Mouse (Mus musculus): ENCODE results near the gene Spag16.

The Spag16 gene

DNA sequence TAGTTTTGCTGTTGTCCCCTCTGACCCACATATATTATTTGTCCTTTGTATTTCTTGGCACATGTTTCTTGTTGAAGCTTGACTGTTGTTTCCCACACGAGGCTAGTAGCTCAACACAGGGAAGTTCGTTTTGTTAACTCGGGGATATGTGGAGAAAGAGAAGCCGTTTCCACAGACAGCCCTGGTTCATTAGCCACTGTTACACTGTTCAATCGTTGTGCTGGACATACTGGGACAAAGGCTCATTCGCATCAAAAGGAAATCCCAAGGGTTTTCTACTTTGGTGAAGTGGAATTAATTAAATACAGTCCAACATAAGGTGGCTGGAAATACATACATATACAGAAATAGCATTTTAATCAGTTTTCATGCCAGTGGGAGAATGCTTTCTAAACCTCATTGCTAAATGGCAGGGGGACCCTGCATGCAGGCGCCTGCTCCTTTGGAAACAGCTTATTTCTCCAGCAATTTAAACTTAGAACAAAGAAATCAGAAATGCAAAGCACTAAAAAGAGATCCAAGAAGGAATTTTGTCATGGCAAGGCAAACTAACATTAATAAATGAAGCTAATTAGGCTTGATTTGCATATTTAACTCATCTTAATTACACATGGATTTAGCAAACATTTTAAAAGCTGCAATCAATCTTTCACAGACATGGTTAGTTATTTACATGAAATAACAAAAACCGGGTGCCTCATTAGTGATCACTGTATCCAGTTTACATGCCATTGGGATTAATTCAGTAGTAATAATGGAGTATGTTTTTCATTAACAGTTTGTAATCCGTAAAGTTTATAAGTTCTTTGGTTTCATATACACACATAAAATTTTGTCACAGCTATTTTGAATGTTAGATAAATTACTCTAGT is 615.7 kb downstream of the Spag16 start:
- no peak for DNase-seq (ENCODE audit: low read depth)

DNA sequence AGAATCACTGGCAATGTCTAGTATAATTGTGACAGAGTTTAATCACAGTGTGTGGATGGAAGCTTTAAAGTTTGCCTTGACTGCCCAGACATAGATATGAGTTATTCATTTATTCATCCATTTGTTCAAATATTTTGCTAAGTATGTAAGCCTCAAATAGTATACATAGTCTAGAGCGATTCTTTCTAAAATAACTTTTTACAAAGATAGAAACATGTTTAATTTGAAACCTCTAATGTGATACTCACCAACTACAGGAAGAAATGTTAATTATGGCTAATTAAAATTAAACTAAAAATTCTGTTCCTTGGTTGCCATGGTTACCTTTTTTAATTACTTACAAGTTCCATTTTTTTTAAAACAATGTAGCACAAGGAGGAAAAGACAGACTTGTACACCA is 653.1 kb downstream of the Spag16 start:
- no peak for DNase-seq (ENCODE audit: low read depth)

DNA sequence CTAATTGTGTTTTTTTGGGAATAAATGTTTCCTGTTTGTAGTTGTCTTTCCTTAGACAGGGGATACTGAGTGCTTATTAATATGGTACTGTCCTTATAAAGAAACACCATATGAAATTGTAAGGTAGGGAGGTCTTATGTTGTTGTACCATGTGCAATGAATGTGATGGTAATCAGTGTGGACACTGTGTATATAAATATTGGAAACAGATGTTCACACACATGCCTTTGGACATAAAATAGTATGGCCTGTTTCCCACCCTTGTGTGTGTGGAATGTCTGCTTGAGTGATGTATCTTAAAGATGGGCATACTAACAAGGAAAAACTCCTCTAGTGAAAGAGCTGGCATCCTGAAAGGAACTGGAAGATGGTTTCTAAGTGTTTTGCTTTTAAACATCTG is 692.1 kb downstream of the Spag16 start:
- DNase-seq (ENCODE audit: low read depth) = no peak

DNA sequence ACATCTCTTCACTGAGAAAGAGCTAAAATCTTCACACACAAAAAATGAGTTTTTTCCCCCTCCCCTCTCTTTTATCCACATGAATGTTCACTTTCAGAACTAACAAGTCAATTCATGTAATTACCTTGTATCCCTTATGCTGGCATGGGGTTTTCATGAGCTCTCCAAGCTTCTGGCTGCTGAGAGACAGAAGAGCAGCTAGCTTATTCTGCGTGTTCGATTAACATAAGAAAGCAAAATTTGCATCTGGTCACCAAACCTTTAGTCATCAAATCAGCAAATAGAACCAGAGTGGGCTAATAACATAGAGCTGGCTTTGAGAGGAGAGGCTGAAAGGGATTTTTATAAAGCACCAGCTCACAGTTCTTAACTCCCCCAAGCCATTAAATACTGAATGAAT is 700.4 kb downstream of the Spag16 start:
- DNase-seq (ENCODE audit: low read depth) = no peak

DNA sequence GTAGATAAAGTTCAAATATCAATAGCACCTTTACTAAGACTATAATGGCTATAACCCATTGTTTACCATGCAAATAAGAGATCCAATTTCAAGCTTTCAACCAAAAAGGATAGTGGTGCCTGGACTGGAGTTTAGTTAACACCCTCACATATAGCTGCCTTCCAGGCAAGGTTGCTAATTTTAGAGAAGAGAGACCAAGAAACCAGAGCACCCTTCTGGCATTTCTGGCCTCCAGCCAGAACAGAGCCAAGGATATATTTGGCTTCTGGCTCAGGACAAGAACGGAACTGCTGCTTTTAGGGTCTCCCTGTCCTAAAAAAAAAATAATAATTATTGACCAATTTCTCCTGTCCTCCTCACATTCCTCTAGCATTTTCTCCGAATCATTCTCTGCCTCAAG is 703.0 kb downstream of the Spag16 start:
- no peak for DNase-seq (ENCODE audit: low read depth)

DNA sequence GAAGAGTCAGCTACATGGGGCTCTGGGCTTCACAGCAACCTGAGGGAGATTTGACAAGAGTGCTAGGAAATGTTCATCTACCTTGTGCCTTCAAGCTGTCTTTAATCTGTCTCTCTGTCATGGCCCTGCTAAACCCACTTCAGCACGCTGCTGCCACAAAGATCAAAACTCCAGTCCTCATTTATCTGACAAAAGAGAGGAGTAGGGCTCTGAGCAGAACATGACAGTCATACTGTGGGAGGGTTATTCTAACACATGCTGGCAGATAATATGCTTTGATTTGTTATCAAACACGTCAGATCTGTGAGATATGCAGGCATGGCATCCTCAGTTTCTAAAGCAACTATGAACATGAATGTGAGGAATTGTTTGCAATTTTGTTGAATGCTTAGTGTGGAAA is 725.1 kb downstream of the Spag16 start:
- no peak for DNase-seq (ENCODE audit: low read depth)

DNA sequence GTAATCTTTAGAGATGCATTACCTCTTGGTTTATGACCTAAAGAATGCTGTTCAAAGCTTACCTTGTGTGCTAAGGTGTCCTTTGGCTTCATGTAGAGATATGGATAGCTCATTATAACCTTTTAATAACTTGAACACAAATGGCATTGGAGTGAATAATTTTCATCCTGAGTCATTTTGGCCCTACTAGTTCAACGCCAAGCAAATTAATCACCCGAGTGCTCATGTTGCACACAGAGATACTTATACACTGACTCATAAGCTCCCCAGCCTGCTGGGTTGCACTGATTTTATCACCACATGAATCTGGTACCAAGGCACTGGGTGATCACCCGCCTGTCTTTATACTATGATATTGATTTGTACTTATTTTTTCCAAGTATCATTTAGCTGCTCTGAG is 795.0 kb downstream of the Spag16 start:
- no peak for DNase-seq (ENCODE audit: low read depth)

DNA sequence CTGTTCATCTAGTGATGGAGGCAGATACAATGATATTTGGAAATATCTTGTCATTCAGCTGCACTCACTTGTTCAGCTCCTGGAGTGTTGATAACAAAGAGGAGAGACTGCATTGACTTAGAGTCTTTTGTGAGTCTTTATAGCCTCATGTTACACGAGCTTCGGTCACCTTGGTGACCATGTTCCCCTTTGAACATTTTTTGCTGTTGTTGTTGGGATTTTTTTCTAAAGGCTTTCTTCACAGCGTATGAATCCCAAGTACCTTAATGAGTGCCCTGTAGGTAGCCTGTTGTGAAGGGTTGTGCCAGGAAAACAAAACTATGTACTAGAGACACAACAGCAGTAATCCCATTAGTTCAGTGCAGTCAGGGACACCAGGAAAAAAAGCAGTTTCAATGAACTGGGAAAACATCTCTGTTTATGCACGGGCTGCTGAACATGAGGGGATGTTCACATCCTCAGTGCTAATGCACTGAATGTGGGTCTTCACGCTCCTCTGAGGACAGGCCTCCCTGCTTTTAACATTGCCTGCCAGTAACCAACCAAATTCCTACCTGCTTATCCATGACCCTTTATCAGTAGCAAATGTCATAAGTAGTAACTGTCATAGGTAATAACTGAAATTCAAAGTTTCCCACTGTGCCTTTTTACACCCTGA is 798.2 kb downstream of the Spag16 start:
- DNase-seq (ENCODE audit: low read depth) = no peak

DNA sequence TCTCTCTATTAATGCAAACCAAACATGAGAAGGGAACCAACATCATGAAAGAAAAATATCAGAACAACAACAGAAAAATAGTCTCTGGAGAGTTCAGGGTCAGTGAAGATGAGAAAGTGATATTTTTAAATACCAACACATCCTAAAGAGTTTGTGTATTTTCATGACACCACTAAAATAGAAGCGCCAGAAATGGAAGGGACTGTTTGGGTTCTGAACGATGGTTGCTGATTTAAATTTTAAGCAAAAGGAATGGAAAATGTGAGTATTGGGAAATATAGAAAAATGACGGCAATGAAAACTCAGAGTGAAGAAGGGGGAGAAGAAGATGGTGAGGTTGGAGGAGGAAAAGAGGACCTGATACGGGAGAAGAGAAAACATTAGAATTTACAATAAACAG is 825.9 kb downstream of the Spag16 start:
- no peak for DNase-seq (ENCODE audit: low read depth)

DNA sequence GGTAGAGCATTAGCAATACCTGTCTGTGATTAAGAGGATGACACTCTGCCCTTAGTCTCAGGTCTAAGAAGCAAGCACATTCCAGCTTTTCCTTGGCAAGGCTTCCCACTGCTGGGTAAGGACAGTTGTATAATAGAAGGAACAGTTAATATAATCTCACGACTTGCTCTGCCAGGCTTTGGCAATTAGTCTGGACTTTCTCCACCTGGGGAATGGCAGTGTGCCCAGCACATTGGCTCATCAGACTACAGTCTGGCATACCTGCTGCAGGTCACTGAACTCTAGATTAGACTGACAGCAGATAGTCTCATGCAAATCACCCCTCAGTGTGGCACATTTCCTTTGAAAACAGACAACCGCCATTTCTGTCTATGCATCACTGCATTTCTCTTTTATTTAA is 865.8 kb downstream of the Spag16 start:
- no peak for DNase-seq (ENCODE audit: low read depth)

DNA sequence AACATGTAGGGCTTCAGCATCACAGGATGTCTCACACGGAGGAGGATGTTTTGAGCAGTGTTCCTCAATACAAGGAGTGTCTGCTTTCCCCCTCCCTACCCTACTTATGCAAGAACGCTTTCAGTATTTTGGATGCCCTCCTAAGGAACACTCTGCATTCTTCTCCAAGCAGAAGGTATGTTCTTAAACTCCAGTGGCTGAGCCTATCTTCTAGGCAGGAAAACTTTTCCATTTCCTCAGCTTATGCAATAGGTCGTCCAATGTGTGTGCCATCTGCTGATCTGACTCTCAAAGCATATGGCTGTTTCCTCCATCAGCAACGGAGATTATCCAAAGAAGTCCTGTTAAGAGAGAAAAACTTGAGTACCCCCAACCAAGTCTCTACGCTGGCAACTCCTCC is 873.5 kb downstream of the Spag16 start:
- no peak for DNase-seq (ENCODE audit: low read depth)

DNA sequence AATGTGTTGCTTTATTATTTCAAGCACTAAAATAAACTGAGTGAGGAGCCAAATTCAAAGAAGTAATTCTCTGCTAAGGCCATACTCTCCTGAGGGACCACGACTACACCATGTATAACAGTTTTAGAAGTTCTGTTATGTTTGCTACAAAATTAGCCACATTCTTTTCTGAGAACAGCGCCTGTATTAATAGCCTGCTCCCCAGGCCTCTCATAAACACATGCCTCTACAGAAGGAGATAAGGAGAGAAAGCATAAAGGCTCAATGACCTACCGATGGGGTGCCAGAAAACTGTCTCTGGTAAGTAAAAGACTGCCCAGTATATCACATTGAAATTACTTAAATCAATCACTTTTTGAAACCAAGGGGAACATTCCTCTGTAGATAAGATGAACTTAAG is 877.2 kb downstream of the Spag16 start:
- no peak for DNase-seq (ENCODE audit: low read depth)

DNA sequence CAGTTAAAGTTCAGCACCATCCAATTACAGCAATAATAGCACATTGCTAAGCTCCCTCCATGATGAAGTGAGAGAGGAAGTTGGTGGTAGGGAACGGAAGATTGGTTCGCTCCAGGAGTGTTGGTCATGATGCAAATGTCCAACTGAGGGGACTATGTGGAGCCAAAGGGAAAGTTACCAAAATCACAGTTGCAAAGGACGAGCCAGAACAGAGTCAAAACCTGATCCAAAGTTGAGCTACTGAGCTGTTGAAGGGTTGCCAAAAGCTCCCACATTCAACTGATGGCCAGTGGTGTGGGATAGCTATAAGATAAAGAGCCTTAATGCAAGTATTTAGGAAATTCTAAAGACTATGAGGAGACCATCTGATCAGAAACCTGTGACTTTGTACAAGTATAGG is 879.1 kb downstream of the Spag16 start:
- no peak for DNase-seq (ENCODE audit: low read depth)

DNA sequence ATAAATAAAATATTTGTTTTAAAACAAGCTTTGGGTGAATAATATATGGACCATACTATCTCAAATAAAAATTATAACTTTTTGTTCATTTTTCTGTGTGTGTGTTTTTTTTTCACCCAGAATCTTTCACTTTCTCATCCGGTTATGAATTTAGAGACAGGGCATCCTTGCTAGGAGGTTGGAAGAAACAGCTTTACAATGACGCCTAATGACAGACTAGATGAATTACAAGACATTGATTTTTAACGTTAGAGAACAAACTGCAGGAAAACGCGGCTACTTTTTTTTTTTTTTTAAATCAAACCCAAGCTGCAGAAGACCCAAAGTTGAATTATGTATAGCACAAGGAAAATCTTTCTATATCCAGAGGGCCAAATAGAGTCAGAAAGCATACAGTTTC is 898.3 kb downstream of the Spag16 start:
- DNase-seq (ENCODE audit: low read depth) = no peak

DNA sequence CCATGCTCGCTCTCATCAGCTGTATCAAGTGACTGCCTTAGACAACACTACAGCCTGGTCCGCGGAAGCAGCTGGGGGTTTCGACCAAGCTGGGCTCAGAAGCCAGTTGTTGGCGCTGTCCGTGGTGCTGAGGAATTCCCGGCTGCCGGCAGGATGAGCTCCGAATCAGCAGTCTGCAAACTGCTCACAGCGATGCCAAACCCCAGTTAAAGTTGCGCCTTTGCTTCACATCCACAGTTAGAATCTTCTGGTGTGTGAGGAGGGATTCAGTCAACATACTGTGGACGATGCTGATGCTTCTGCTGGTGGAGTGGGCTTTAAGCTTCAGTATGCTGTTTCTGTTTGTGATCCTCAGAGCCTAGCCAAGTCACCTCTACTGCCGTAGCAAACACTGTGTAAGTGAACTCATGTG is 898.9 kb downstream of the Spag16 start, which contains the start of gene Vwc2l:
Vwc2l (plus strand) TSS at position 61 of the 412 bp plus-strand sequence.
- DNase-seq (ENCODE audit: low read depth) = no peak
